Mouse (Mus musculus) G1E (cell line): ENCODE results near the gene Ube2g1.

ENCODE experiments used
- CTCF ChIP-seq: IDR thresholded peaks from 2 replicates; pipeline ENCODE4 v1.5.1; 2012; ENCODE audit warnings: low read depth, low read length, inconsistent platforms, mixed read lengths
- GATA1 ChIP-seq: IDR thresholded peaks from 2 replicates; pipeline ENCODE4 v1.6.1; 2012; ENCODE audit warnings: borderline replicate concordance, low read length, inconsistent platforms, mixed read lengths
- GATA2 ChIP-seq: IDR thresholded peaks from 2 replicates; pipeline ENCODE4 v1.6.1; 2012; ENCODE audit warnings: low read depth, low read length, inconsistent platforms, borderline replicate concordance
- POLR2AphosphoS5 ChIP-seq: IDR thresholded peaks from 2 replicates; pipeline ENCODE4 v1.6.1; 2012; ENCODE audit warnings: low read depth, low read length, inconsistent platforms; ENCODE audit not compliant: insufficient replicate concordance
- TAL1 ChIP-seq: conservative IDR thresholded peaks from 2 replicates; pipeline ENCODE4 v1.6.1; 2012; ENCODE audit warnings: low read depth, low read length, inconsistent platforms, mixed read lengths

GRCm38 (mm10) chr11:72576111-72576465 lies 31.0 kb upstream of the Ube2g1 start:
- TF ChIP-seq CTCF (no peak), GATA1 (no peak), TAL1 (no peak), POLR2AphosphoS5 (no peak), GATA2 (no peak)
